In genomic region chr17:71476346-71477020, GRCm38 (mm10) we compare ENCODE assay signal across 8 mouse cellular contexts. TPM values are rescaled to one million over a fixed set of nuclear protein-coding genes. Genes with fewer than 3 reads are reported as not detected.
DNase-seq lines count a peak whose midpoint lies in the region; ATAC-seq and TF ChIP-seq lines count a peak whose summit lies in the region.

No protein-coding gene starts in this region.

- H3K4me1 ChIP-seq in cerebellum, adult 2 months (ENCODE audit: control insufficient read depth, insufficient read depth, low read length), result no peaks in the 10 kb centered on the region; the same call in 1 of the 2 replicates
- H3K4me1 ChIP-seq in megakaryocyte, embryonic 14.5 days, result peaks cover 37% of the 10 kb centered on the region
- peaks cover 10% of the 10 kb centered on the region for H3K4me1 ChIP-seq in limb, embryonic 15.5 days
- H3K4me1 ChIP-seq in stomach, postnatal 0 days (replicated peaks; ENCODE audit: control insufficient read depth, insufficient read depth), result 0 out of 2 replicates have a peak, but pooled peaks cover 2% of the 10 kb centered on the region

- no peak for TF ChIP-seq POLR2A in cerebellum, adult 2 months (IDR thresholded peaks at IDR 0.05; ENCODE audit: borderline replicate concordance, insufficient read depth, low read length)

- intact Hi-C loops in gastrocnemius, postnatal 36 days (cut with DNase I), result no loop called here

- ATAC-seq in megakaryocyte, adult 5-6 weeks (ENCODE audit: poor library complexity, severe bottlenecking), result no peak
- ATAC-seq in limb, embryonic 15.5 days (ENCODE audit: insufficient number of reproducible peaks, low FRiP score, low TSS enrichment, low read depth), result no peak
- no peak for ATAC-seq in stomach, postnatal 0 days (ENCODE audit: low FRiP score, low TSS enrichment)

- H3K4me3 ChIP-seq in cerebellum, adult 2 months (replicated peaks; ENCODE audit: insufficient read depth, low read depth, low read length), result no peak overlapping the region
- H3K4me3 ChIP-seq in megakaryocyte, embryonic 14.5 days (replicated peaks), result peak overlapping the region; percentile 28
- peak overlapping the region; percentile 94 for H3K4me3 ChIP-seq in limb, embryonic 15.5 days
- peak overlapping the region; percentile 67; the same call in 1 of the 2 replicates for H3K4me3 ChIP-seq in stomach, postnatal 0 days (ENCODE audit: low read depth, low read length)

- H3K9me3 ChIP-seq in megakaryocyte, embryonic 14.5 days, result no peaks in the 10 kb centered on the region
- no peaks in the 10 kb centered on the region for H3K9me3 ChIP-seq in limb, embryonic 15.5 days
- H3K9me3 ChIP-seq in stomach, postnatal 0 days (ENCODE audit: control insufficient read depth, low read length), result no peaks in the 10 kb centered on the region

- no peak for TF ChIP-seq EP300 in stomach, postnatal 0 days (optimal IDR thresholded peaks at IDR 0.05)

- H3K27me3 ChIP-seq in cerebellum, adult 2 months (ENCODE audit: control insufficient read depth, insufficient read depth, low read length), result no peaks in the 10 kb centered on the region
- peaks cover 2% of the 10 kb centered on the region for H3K27me3 ChIP-seq in megakaryocyte, embryonic 14.5 days (replicated peaks)
- no peaks in the 10 kb centered on the region for H3K27me3 ChIP-seq in limb, embryonic 15.5 days
- H3K27me3 ChIP-seq in stomach, postnatal 0 days (ENCODE audit: control insufficient read depth, insufficient read depth, low read length), result no peaks in the 10 kb centered on the region

- H3K9ac ChIP-seq in limb, embryonic 15.5 days, result no peak overlapping the region; the same call in 1 of the 2 replicates
- no peak overlapping the region for H3K9ac ChIP-seq in stomach, postnatal 0 days (ENCODE audit: low read length)

- H3K4me2 ChIP-seq in limb, embryonic 15.5 days, result peak overlapping the region; percentile 56
- H3K4me2 ChIP-seq in stomach, postnatal 0 days (replicated peaks; ENCODE audit: low read depth), result peak overlapping the region; percentile 93

- DNase-seq in cerebellum, adult 8-10 months, result peak; percentile 6
- no peak for DNase-seq in cerebellum, adult 2 months
- DNase-seq in stomach, postnatal 0 days (ENCODE audit: low spot score), result peak; percentile 19
- DNase-seq in gastrocnemius, postnatal 36 days, result no peak
- DNase-seq in urinary bladder, adult 18-20 months (ENCODE audit: low spot score in 2 of 2), result no peak

- H3K36me3 ChIP-seq in megakaryocyte, embryonic 14.5 days (replicated peaks; ENCODE audit: low read length), result no peaks in the 10 kb centered on the region
- no peaks in the 10 kb centered on the region for H3K36me3 ChIP-seq in limb, embryonic 15.5 days
- H3K36me3 ChIP-seq in stomach, postnatal 0 days (ENCODE audit: control insufficient read depth, insufficient read depth, low read length), result no peaks in the 10 kb centered on the region

- WGBS in cerebellum, adult 2 months, result 52% methylated on average over 7 of the region's 7 CpGs
- WGBS in limb, embryonic 15.5 days, result 61% methylated on average over 7 of the region's 7 CpGs
- 64% methylated on average over 7 of the region's 7 CpGs for WGBS in stomach, postnatal 0 days

- H3K27ac ChIP-seq in cerebellum, adult 2 months (ENCODE audit: insufficient read depth, low read length), result no peak overlapping the region
- H3K27ac ChIP-seq in limb, embryonic 15.5 days, result peak overlapping the region; percentile 99; the same call in 1 of the 2 replicates
- no peak overlapping the region; the same call in 1 of the 2 replicates for H3K27ac ChIP-seq in stomach, postnatal 0 days (replicated peaks)

- no peak for TF ChIP-seq CTCF in cerebellum, adult 2 months (IDR thresholded peaks at IDR 0.05; ENCODE audit: borderline replicate concordance, insufficient read depth, low read depth, low read length)
- TF ChIP-seq CTCF in stomach, postnatal 0 days (IDR thresholded peaks at IDR 0.05; ENCODE audit: low read depth), result no peak

RNA-seq across cellular contexts. Expression of gene Smchd1, which starts 1.3 kb away (rescaled TPM):
- 24.6 and 26.4 TPM in 2 replicates for polyA plus RNA-seq in cerebellum, adult 2 months (2012; rRNA removed)
- 1.8 and 4.1 TPM in 2 replicates for polyA plus RNA-seq in megakaryocyte, embryonic 14.5 days (2012; ENCODE audit: insufficient read depth, low replicate concordance)
- total RNA-seq in megakaryocyte, adult 5-6 weeks (2015), result 188 and 196 TPM in 2 replicates
- total RNA-seq in megakaryocyte, adult 5-6 weeks (2017), result 244 and 254 TPM in 2 replicates
- polyA plus RNA-seq in limb, embryonic 15.5 days (2015; fragmentation: Nextera tagmentation; extraction: Ambion mirVana), result 50.8 and 53.3 TPM in 2 replicates
- 21.5 and 22.6 TPM in 2 replicates for polyA plus RNA-seq in stomach, postnatal 0 days (2015; fragmentation: Nextera tagmentation; extraction: Ambion mirVana)
- 1 to 10 TPM; 9.4 to 9.5 TPM for total RNA-seq in gastrocnemius, postnatal 36 days (2021)

RNA-seq across cellular contexts. Expression of gene Gm4707, which starts 16.8 kb away (rescaled TPM):
- polyA plus RNA-seq in cerebellum, adult 2 months (2012; rRNA removed), result 2.0 and 2.2 TPM in 2 replicates
- 0.15 TPM in 1 of 2 replicates, not detected in the other for polyA plus RNA-seq in megakaryocyte, embryonic 14.5 days (2012; ENCODE audit: insufficient read depth, low replicate concordance)
- 2.4 and 4.2 TPM in 2 replicates for total RNA-seq in megakaryocyte, adult 5-6 weeks (2015)
- 4.0 and 4.8 TPM in 2 replicates for total RNA-seq in megakaryocyte, adult 5-6 weeks (2017)
- polyA plus RNA-seq in limb, embryonic 15.5 days (2015; fragmentation: Nextera tagmentation; extraction: Ambion mirVana), result 2.3 and 2.7 TPM in 2 replicates
- 0.46 and 0.98 TPM in 2 replicates for polyA plus RNA-seq in stomach, postnatal 0 days (2015; fragmentation: Nextera tagmentation; extraction: Ambion mirVana)
- 1 to 10 TPM in 1 of 2 experiments, under 1 TPM in 1; 0.52 to 1.6 TPM for total RNA-seq in gastrocnemius, postnatal 36 days (2021)

RNA-seq across cellular contexts. Expression of gene Ndc80, which starts 50.2 kb away (rescaled TPM):
- polyA plus RNA-seq in cerebellum, adult 2 months (2012; rRNA removed), result 0.19 TPM in 1 of 2 replicates, not detected in the other
- 1.2 and 2.9 TPM in 2 replicates for polyA plus RNA-seq in megakaryocyte, embryonic 14.5 days (2012; ENCODE audit: insufficient read depth, low replicate concordance)
- 73.8 and 79.1 TPM in 2 replicates for total RNA-seq in megakaryocyte, adult 5-6 weeks (2015)
- total RNA-seq in megakaryocyte, adult 5-6 weeks (2017), result 108 and 113 TPM in 2 replicates
- polyA plus RNA-seq in limb, embryonic 15.5 days (2015; fragmentation: Nextera tagmentation; extraction: Ambion mirVana), result 36.7 and 38.8 TPM in 2 replicates
- 9.6 and 11.3 TPM in 2 replicates for polyA plus RNA-seq in stomach, postnatal 0 days (2015; fragmentation: Nextera tagmentation; extraction: Ambion mirVana)
- under 1 TPM; 0.33 to 0.57 TPM for total RNA-seq in gastrocnemius, postnatal 36 days (2021)

Comparison
In these comparisons a context has a peak if more than half of its experiments do, and no peak if none do; other contexts are left out.
1. DNase-seq: peak in cerebellum, adult 8-10 months (single experiment) and stomach, postnatal 0 days (single experiment); none in cerebellum, adult 2 months (0 of 2), gastrocnemius, postnatal 36 days (0 of 2) and urinary bladder, adult 18-20 months (0 of 2).